Mouse (Mus musculus): ENCODE measurements at regions not wholly inside any gene's neighbourhood (a gene's known extent, or its start where the extent isn't known, plus 50 kb on each side); places are given as distances from the start of the nearest gene placed in this dataset.

GRCm38 (mm10) chr2:144185175-144185574, 85.3 kb upstream of the Mgme1 start:
- TF ChIP-seq CHD2 (IDR thresholded peaks at IDR 0.05; ENCODE audit: low read depth, low read length): no peak
- TF ChIP-seq HCFC1 (IDR thresholded peaks at IDR 0.05; ENCODE audit: borderline replicate concordance, insufficient read depth, low read length): no peak
- TF ChIP-seq ZC3H11A (IDR thresholded peaks at IDR 0.05; ENCODE audit: borderline replicate concordance, low read depth, low read length): no peak
- TF ChIP-seq MAFK (IDR thresholded peaks at IDR 0.05; ENCODE audit: insufficient read depth, low read depth, low read length): no peak

Measured in ES-E14 (cell line).